Mouse (Mus musculus): ENCODE results near the gene 2610042L04Rik.
"Not testable (repeated sequence)": the region's sequence is repeated elsewhere in the genome, so short reads cannot be mapped to it uniquely, and the experiment has no call there.

The 2610042L04Rik gene

DNA sequence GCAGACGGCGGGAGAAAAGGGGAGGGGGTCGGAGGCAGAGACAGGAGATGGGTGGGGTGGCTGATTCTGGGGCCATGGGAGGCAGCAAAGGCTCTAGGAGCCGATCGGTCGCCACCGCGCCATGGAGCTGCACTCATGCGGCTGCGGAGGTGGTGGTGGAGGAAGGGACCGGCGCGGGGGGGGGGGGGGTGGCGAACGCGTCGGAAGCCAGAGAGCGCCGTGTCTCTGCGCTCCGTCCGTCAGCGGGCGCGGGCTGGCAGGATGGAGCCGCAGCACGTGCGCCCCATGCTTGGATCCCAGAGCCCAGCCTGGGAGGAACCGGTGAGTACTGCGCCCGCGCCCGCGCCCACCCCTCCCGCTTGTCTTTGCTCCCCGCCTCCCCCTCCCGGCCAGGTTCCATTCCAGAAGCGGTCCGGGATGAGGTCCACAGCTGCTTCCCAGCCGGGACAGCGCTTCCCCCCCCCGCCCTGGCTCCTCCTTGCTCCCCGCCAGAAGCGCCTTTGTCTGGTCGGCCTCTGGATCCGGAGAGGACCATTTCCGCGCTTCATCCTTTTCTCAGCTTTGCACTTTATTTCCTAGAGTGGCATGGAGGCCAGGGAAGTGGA, at the start of gene 2610042L04Rik:
2610042L04Rik (plus strand) TSS at position 288 of the 605 bp plus-strand sequence.
- DNase-seq (ENCODE audit: low read depth in 2 of 2, low spot score in 2 of 2): not testable (repeated sequence)

GRCm38 (mm10) chr14:4316983-4317382, 17.6 kb upstream of the 2610042L04Rik start, which contains the start of gene Gm3149:
Gene Gm3149 (plus strand): TSS chr14:4317283.
- not testable (repeated sequence) for DNase-seq (ENCODE audit: low read depth in 2 of 2, low spot score in 2 of 2)

- DNase-seq (ENCODE audit: low read depth in 2 of 2, low spot score in 2 of 2): not testable (repeated sequence)
These were observed 943 bp downstream of the 2610042L04Rik start for GRCm38 (mm10) chr14:4335506-4335905.

DNA sequence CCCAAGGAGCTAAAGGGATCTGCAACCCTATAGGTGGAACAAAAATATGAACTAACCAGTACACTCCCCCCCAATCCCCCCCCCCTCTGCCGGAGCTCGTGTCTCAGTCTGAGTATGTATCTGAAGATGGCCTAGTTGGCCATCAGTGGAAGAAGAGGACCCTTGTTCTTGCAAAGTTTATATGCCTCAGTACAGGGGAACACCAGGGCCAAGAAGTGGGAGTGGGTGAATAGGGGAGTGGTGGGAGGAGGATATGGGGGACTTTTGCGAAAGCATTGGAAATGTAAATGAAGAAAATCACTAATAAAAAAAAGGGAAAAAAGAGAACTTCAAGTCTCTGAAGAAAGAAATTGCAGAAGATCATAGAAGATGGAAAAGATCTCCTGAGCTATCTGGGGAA, 34.4 kb downstream of the 2610042L04Rik start:
- not testable (repeated sequence) for DNase-seq (ENCODE audit: low read depth in 2 of 2, low spot score in 2 of 2)

GRCm38 (mm10) chr14:4369691-4370090, 35.1 kb downstream of the 2610042L04Rik start:
- DNase-seq (ENCODE audit: low read depth in 2 of 2, low spot score in 2 of 2): not testable (repeated sequence)

GRCm38 (mm10) chr14:4377871-4378270, 43.3 kb downstream of the 2610042L04Rik start:
- DNase-seq (ENCODE audit: low read depth in 2 of 2, low spot score in 2 of 2): not testable (repeated sequence)

DNA sequence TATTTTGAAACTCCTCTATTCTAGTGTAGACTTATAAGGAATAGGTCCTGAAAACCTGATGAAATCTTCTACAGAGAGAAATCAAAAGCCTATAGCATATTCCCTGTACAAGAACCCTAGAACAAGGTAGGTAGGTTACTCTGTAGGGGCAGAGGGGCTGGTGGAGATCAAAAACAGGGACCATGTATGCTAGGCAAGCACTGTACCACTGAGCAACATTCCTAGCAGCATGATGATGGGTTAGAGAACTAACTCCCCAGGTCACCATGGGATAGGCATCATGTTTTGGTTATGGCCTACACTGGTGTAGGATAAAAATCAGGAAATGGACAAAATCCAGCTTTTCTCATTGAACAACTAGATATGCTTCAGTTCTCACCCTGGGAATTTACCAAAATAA, 51.0 kb downstream of the 2610042L04Rik start:
- not testable (repeated sequence) for DNase-seq (ENCODE audit: low read depth in 2 of 2, low spot score in 2 of 2)

GRCm38 (mm10) chr14:4392841-4393530, 58.4 kb downstream of the 2610042L04Rik start:
- DNase-seq (ENCODE audit: low read depth in 2 of 2, low spot score in 2 of 2): not testable (repeated sequence)

GRCm38 (mm10) chr14:4397226-4397625, 62.7 kb downstream of the 2610042L04Rik start, which contains the start of gene Gm3159:
Gene Gm3159 (plus strand): TSS chr14:4397526.
- not testable (repeated sequence) for DNase-seq (ENCODE audit: low read depth in 2 of 2, low spot score in 2 of 2)

GRCm38 (mm10) chr14:4398624-4399023, 64.1 kb downstream of the 2610042L04Rik start:
- DNase-seq (ENCODE audit: low read depth in 2 of 2, low spot score in 2 of 2): not testable (repeated sequence)

DNA sequence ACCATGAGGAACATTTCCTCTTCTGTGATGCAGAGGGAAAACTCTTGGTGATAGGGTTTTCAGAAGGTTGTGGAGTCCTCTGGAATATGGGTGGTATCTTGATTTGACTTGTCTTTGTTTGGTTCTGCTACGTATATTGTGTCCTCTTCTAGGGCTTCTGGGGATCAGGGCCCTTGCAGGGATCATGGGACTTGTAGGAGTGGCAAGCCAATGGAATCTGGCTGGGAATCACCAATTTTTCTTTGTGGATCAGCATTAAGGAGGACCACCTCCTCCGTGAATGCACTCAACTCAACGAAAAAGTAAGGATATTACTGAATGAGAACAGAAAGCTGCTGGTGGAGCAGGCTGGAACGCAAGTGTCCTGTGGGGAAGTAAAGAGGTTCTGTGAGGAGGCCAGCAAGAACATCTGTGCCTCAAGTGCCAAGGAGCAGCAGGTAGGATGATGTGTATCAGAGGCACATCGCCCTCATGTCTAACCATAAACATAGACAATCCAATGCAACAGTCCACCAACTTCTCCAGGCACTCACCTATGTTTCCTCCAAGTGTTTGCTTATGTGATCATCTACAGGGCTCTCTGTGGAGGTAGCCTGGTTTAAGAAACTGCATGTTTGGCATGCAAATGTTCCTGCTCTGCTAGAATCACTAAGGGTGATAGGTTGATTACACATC, 65.7 kb downstream of the 2610042L04Rik start:
- DNase-seq (ENCODE audit: low read depth in 2 of 2, low spot score in 2 of 2): not testable (repeated sequence)

DNA sequence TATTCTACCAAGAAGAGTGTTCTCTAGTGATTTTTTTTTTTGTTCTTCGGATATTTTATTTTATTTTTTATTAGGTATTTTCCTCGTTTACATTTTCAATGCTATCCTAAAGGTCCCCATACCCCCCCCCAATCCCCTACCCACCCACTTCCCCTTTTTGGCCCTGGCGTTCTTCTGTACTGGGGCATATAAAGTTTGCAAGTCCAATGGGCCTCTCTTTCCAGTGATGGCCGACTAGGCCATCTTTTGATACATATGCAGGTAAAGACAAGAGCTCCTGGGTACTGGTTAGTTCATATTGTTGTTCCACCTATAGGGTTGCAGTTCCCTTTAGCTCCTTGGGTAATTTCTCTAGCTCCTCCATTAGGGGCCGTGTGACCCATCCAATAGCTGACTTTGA, 66.7 kb downstream of the 2610042L04Rik start:
- not testable (repeated sequence) for DNase-seq (ENCODE audit: low read depth in 2 of 2, low spot score in 2 of 2)

- not testable (repeated sequence) for DNase-seq (ENCODE audit: low read depth in 2 of 2, low spot score in 2 of 2)
These were observed 69.3 kb downstream of the 2610042L04Rik start for GRCm38 (mm10) chr14:4403840-4404239.

Measured in CD8-positive naive resting alpha-beta T cell, adult 2 months (primary cell).